ENCODE assay signal across 15 mouse cellular contexts in the genomic region with DNA sequence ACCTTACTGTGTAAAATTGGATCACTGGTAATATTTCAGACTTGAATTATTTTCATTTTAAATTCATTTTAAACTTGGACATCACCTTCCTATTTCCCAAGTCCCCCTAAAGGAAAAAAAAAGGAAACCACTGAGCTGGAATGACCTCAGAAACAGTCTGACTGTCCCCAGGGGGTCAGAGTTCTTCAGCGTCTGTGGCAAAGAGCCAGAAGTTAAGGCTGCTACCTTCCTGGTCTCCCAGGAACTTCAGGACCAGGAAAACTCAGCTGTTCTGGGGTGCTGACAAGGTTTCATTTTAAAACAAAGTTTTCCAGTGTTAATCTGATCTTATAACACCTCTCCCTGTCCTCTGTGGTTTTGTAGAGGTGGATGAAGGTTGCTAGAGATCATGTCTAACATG.
"Had no signal": no experiment of that assay in that cellular context is flagged by ENCODE, and none has a peak within 500 bp of the region (broad histone marks: within the 10 kb centered on the region; RNA-seq: fewer than 3 reads in every experiment).

No protein-coding gene starts in this region.

- H3K4me2 ChIP-seq: limb, embryonic 12.5 days; lung, embryonic 14.5 days; midbrain, embryonic 12.5 days; stomach, embryonic 15.5 days had no signal

- H3K27me3 ChIP-seq: limb, embryonic 12.5 days; megakaryocyte, embryonic 14.5 days; midbrain, embryonic 12.5 days; stomach, embryonic 15.5 days had no signal

- H3K4me1 ChIP-seq: limb, embryonic 12.5 days; midbrain, embryonic 12.5 days; stomach, embryonic 15.5 days had no signal

- DNase-seq: layer of hippocampus, adult 9-11 months; layer of hippocampus, postnatal 36 days; lung, embryonic 14.5 days; lung, postnatal 14 days; right cerebral cortex, postnatal 14 days; thymus, adult 2 months; thymus, postnatal 25 days had no signal

- ATAC-seq: hindbrain, embryonic 16.5 days; inflammation-experienced regulatory T-cells, adult 6 months; intestine, postnatal 0 days had no signal

- H3K9ac ChIP-seq: limb, embryonic 12.5 days; lung, embryonic 14.5 days; midbrain, embryonic 12.5 days; stomach, embryonic 15.5 days had no signal

- H3K27ac ChIP-seq: limb, embryonic 12.5 days; macrophage; midbrain, embryonic 12.5 days; stomach, embryonic 15.5 days had no signal

- H3K4me3 ChIP-seq: limb, embryonic 12.5 days; megakaryocyte, embryonic 14.5 days; midbrain, embryonic 12.5 days; stomach, embryonic 15.5 days had no signal

- H3K9me3 ChIP-seq: limb, embryonic 12.5 days; megakaryocyte, embryonic 14.5 days; midbrain, embryonic 12.5 days; stomach, embryonic 15.5 days had no signal
